Mouse (Mus musculus) fat pad, adult 2 months (tissue): ENCODE data around the gene Nup133.

Experiments
- DNase-seq: peaks from one replicate; pipeline ENCODE4 v3.0.0-alpha.2; 2011; ENCODE audit warnings: low read depth, low spot score; ENCODE audit errors: extremely low read depth

Nup133 gene

GRCm38 (mm10) chr8:123954246-123954645 lies 5.2 kb upstream of the Nup133 start:
- no peak for DNase-seq

DNA sequence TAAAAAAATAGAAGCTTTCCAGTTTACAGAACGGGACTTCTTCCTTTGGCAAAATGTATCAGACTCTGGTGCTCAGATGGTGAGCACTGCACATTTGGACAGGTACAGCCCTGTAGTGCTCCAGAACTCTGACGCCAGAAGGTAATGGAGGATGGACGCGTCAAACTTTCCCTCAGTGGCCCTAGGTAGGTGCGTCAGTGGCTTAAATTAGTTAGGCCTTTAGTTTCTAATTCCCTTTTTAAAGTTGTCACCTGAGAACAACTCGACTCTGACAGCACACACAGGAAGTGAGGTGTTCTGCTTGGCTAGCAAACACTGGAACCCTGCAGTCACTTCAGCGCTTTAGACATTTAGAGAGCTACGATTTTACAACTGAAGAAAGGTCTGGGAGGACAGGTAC lies 4.6 kb upstream of the Nup133 start:
- no peak for DNase-seq

- DNase-seq = no peak
Measured at GRCm38 (mm10) chr8:123950077-123950802, 1.2 kb upstream of the Nup133 start.

- no peak for DNase-seq
Measured at GRCm38 (mm10) chr8:123949686-123949986, 571 bp upstream of the Nup133 start.

GRCm38 (mm10) chr8:123929026-123929425 lies 20.0 kb downstream of the Nup133 start:
- no peak for DNase-seq

DNA sequence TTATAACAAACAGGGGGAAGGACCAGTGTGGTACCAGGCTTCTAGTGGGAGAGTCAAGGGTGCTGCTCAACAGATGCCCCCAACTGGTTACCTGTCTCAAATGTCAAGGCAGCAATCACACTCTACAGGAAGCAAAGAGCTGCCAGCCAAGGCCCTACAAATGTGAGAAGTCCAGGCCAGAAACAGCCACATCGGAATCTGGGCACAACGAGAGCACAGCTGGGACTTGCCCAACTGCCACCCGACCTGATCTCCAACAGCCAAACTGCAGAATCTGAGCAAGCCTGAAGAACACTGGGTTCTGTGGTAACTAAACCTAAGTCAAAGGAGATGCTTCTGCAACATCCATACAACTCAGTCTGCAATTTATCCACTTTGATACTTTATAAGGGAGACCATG lies 23.4 kb downstream of the Nup133 start:
- DNase-seq = no peak

- no peak for DNase-seq
Measured at GRCm38 (mm10) chr8:123924719-123925118, 24.3 kb downstream of the Nup133 start.

DNA sequence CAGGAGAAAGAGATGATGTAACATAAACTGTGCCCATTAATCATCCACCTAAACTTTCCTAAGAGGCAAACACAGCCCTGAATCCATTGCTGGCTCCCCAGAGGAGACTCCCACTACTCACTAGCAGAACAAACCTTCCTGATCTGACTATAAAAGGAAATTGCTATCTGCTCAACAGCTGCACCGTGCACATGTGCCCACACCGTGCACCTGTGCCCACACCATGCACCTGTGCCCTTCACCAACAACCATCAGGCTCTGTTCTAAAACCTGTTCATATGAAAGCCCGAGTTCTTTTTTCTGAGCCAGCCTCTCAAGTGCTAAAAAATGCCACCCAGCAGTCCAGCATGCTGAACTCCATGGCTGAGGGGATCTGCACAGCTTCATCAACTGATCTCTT lies 34.4 kb downstream of the Nup133 start:
- no peak for DNase-seq

GRCm38 (mm10) chr8:123912265-123912664 lies 36.8 kb downstream of the Nup133 start:
- no peak for DNase-seq

DNA sequence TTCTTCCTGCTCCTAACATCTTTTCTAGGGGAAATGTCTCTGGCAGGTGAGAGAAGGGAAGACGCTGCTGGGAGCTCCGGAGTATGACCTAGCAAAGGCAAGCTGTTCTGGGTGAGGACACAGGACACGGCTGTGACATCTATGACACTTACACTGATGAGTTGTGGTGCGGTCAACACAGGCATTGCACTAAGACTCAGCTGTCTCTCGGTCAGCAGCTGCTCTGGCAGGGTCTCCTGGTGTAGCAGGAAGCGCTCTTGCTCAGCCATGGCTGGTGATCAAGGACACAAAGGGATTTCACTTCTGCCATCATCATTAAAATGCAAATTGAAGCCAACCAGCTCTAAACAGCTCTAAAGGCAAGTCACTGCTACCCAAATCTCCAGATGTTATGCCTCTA lies 41.5 kb downstream of the Nup133 start:
- no peak for DNase-seq

DNA sequence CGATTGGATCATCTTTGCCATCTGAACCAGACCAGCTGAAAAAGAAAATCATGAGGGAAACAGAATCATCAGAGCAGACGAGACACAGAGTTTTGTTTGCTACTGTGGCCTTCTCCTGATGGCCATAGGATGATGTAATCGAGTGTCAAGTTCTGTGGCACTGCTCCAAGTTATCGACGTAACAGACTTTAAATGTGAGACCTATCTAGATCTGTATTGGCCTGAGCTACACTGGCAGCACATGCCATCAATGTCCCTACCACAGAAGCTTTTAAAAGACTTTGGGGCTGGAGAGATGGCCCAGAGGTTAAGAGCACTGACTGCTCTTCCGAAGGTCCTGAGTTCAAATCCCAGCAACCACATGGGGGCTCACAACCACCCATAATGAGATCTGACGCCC lies 46.4 kb downstream of the Nup133 start:
- no peak for DNase-seq

DNA sequence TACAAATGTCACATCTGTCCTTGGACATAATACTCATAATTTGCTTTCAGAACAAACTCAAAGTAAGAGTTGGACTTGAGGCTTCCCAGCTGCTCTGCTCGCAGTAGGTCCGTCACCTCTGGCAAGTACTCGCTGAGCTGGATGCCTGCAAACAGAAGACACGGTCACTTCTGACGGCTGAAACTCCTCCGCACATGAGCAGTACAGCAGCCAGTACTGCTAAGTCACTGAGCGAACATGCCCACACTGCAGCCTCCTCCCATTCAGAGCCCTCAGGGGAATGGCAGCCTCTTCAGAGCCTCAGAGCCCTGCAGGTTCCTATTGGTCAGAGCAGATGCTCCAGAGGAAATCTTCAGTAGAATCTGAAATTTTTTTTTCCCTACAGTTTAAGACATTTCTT lies 49.7 kb downstream of the Nup133 start:
- no peak for DNase-seq

- DNase-seq = no peak
Measured at GRCm38 (mm10) chr8:123898576-123898975, 50.5 kb downstream of the Nup133 start.

DNA sequence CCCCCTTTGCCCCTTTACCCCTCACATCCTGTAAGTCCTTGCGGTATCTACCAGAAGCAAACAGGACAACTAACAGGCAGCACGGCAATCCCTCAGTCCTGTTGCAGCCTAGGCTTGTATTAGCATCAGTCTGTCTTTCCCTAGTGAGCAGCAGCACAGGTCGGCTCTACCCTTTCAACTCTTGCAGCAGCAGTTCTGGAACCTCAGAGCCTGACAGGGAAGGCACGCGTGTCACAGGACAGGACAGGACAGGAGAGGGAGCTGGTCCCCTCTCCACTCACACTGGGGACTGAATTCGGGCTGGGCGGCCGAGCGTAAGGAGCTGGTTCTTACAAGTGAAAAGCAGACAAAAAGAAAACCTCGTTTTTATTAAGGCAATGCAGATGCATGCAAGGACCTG lies 52.3 kb downstream of the Nup133 start:
- no peak for DNase-seq

DNA sequence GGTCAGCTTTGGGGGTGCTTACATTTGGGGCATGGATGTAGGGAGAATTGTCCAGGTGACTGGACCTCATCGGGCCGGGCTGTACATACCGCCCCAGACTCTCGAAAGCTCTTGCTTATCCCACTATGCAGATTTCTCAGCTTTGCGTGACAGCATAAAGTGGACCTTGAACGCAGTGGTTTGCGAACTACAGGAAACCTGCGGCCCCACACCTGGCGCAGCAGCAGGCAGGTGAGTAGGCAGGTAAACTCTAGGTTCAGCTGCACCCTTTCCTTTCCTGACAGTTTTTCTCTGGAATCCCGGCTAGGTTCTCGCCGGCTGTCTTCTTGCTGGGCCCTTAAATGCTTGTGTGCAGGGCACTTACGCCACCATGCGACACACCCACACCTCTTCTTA lies 52.7 kb downstream of the Nup133 start:
- DNase-seq = no peak

GRCm38 (mm10) chr8:123895680-123896365 lies 53.2 kb downstream of the Nup133 start:
- no peak for DNase-seq

GRCm38 (mm10) chr8:123895230-123895629 lies 53.8 kb downstream of the Nup133 start:
- DNase-seq = no peak

GRCm38 (mm10) chr8:123894502-123895097 lies 54.5 kb downstream of the Nup133 start, which contains the start of gene Acta1:
Gene Acta1 (minus strand): TSS chr8:123894751.
- no peak for DNase-seq

GRCm38 (mm10) chr8:123893413-123893812 lies 55.7 kb downstream of the Nup133 start:
- no peak for DNase-seq

GRCm38 (mm10) chr8:123892586-123893155 lies 56.4 kb downstream of the Nup133 start:
- no peak for DNase-seq

GRCm38 (mm10) chr8:123891883-123892585 lies 57.0 kb downstream of the Nup133 start:
- no peak for DNase-seq
